Mouse (Mus musculus) CH12F3 (cell line): ENCODE results near the gene Plekho1.
"Not testable (repeated sequence)": the region's sequence is repeated elsewhere in the genome, so short reads cannot be mapped to it uniquely, and the experiment has no call there.

Experiments
- in situ Hi-C: fragments of 300-500 bp; cut with MboI; formaldehyde crosslinking; loops from 2 replicates; pipeline ENCODE4 v1.14.3; 2020; ENCODE audit warnings: low sequenced_read_pairs

Gene Plekho1

GRCm38 (mm10) chr3:95995802-95996428 is at the start of gene Plekho1:
TSS of gene Plekho1 (minus strand) at chr3:95996001.
- in situ Hi-C loops, result no loop called here

- in situ Hi-C loops, result not testable (repeated sequence)
These were observed 48.8 kb upstream of the Plekho1 start for GRCm38 (mm10) chr3:96044559-96044958.

GRCm38 (mm10) chr3:96043104-96043503 is 47.3 kb upstream of the Plekho1 start:
- in situ Hi-C loops, result no loop called here

- in situ Hi-C loops, result no loop called here
These were observed 45.3 kb upstream of the Plekho1 start for GRCm38 (mm10) chr3:96041079-96041478.

GRCm38 (mm10) chr3:96040663-96041006 is 44.8 kb upstream of the Plekho1 start:
- in situ Hi-C loops, result no loop called here

- in situ Hi-C loops, result no loop called here
These were observed 44.3 kb upstream of the Plekho1 start for GRCm38 (mm10) chr3:96039857-96040662.

- in situ Hi-C loops, result no loop called here
These were observed 43.0 kb upstream of the Plekho1 start for GRCm38 (mm10) chr3:96038851-96039250.

GRCm38 (mm10) chr3:96038156-96038555 is 42.4 kb upstream of the Plekho1 start:
- in situ Hi-C loops, result no loop called here

GRCm38 (mm10) chr3:96036796-96037195 is 41.0 kb upstream of the Plekho1 start:
- in situ Hi-C loops, result no loop called here

GRCm38 (mm10) chr3:96033046-96033445 is 37.2 kb upstream of the Plekho1 start:
- in situ Hi-C loops, result no loop called here

GRCm38 (mm10) chr3:96032652-96033017 is 36.8 kb upstream of the Plekho1 start:
- in situ Hi-C loops, result no loop called here

- in situ Hi-C loops, result no loop called here
These were observed 36.3 kb upstream of the Plekho1 start for GRCm38 (mm10) chr3:96031991-96032651.

- in situ Hi-C loops, result no loop called here
These were observed 34.0 kb upstream of the Plekho1 start for GRCm38 (mm10) chr3:96029766-96030165.

- in situ Hi-C loops, result no loop called here
These were observed 33.5 kb upstream of the Plekho1 start for GRCm38 (mm10) chr3:96029336-96029735.

- in situ Hi-C loops, result no loop called here
These were observed 32.1 kb upstream of the Plekho1 start for GRCm38 (mm10) chr3:96027875-96028274.

GRCm38 (mm10) chr3:96027145-96027544 is 31.3 kb upstream of the Plekho1 start:
- in situ Hi-C loops, result no loop called here

- in situ Hi-C loops, result no loop called here
These were observed 25.8 kb upstream of the Plekho1 start for GRCm38 (mm10) chr3:96021421-96022128.

GRCm38 (mm10) chr3:96020735-96021134 is 24.9 kb upstream of the Plekho1 start:
- in situ Hi-C loops, result no loop called here

GRCm38 (mm10) chr3:96017461-96017860 is 21.7 kb upstream of the Plekho1 start:
- in situ Hi-C loops, result no loop called here

GRCm38 (mm10) chr3:96016257-96016889 is 20.6 kb upstream of the Plekho1 start:
- in situ Hi-C loops, result no loop called here

- in situ Hi-C loops, result no loop called here
These were observed 19.9 kb upstream of the Plekho1 start for GRCm38 (mm10) chr3:96015681-96016080.
